Mouse (Mus musculus): ENCODE measurements at regions not wholly inside any gene's neighbourhood (a gene's known extent, or its start where the extent isn't known, plus 50 kb on each side); places are given as distances from the start of the nearest gene placed in this dataset.

- Histone ChIP-seq H3K4me2 (replicated peaks) (no peak overlapping the region), H3K4me1 (no peaks in the 10 kb centered on the region), H3K9ac (replicated peaks) (no peak overlapping the region), H3K9me3 (no peaks in the 10 kb centered on the region), H3K27me3 (no peaks in the 10 kb centered on the region), H3K27ac (replicated peaks) (no peak overlapping the region), H3K4me3 (no peak overlapping the region), H3K36me3 (no peaks in the 10 kb centered on the region)
- WGBS = 69% methylated on average over 3 of the region's 3 CpGs
- ATAC-seq (replicated peaks) = no peak
Observed at GRCm38 (mm10) chr5:50733711-50734110, 674.9 kb upstream of the Adgra3 start.

- ATAC-seq (replicated peaks) = no peak
- H3K36me3 ChIP-seq = no peaks in the 10 kb centered on the region
- H3K27ac ChIP-seq (replicated peaks) = no peak overlapping the region
- H3K4me1 ChIP-seq = no peaks in the 10 kb centered on the region
- no peak overlapping the region for H3K9ac ChIP-seq (replicated peaks)
- no peaks in the 10 kb centered on the region for H3K27me3 ChIP-seq
- 68% methylated on average over 1 of the region's 1 CpGs for WGBS
- no peak overlapping the region for H3K4me2 ChIP-seq (replicated peaks)
- no peak overlapping the region for H3K4me3 ChIP-seq
- no peaks in the 10 kb centered on the region for H3K9me3 ChIP-seq
Observed at GRCm38 (mm10) chr5:50728337-50729003, 669.7 kb upstream of the Adgra3 start.

GRCm38 (mm10) chr5:50706945-50707663 is 648.3 kb upstream of the Adgra3 start:
- ATAC-seq (replicated peaks) = no peak

GRCm38 (mm10) chr5:50698084-50698483 is 639.3 kb upstream of the Adgra3 start:
- Histone ChIP-seq H3K27me3 (no peaks in the 10 kb centered on the region), H3K4me3 (no peak overlapping the region), H3K9me3 (no peaks in the 10 kb centered on the region), H3K36me3 (no peaks in the 10 kb centered on the region), H3K9ac (replicated peaks) (no peak overlapping the region), H3K4me2 (replicated peaks) (no peak overlapping the region), H3K4me1 (peaks cover 7% of the 10 kb centered on the region), H3K27ac (replicated peaks) (no peak overlapping the region)
- 24% methylated on average over 2 of the region's 2 CpGs for WGBS
- ATAC-seq (replicated peaks) = peak; percentile 66; the same call in 1 of the 2 replicates

More at GRCm38 (mm10) chr5:50706945-50707663, 648.3 kb upstream of the Adgra3 start:
- Histone ChIP-seq H3K9me3 (no peaks in the 10 kb centered on the region), H3K36me3 (no peaks in the 10 kb centered on the region), H3K9ac (replicated peaks) (no peak overlapping the region), H3K4me2 (replicated peaks) (no peak overlapping the region), H3K4me1 (no peaks in the 10 kb centered on the region), H3K27me3 (no peaks in the 10 kb centered on the region), H3K4me3 (no peak overlapping the region), H3K27ac (replicated peaks) (no peak overlapping the region)
- 78% methylated on average over 2 of the region's 2 CpGs for WGBS

- Histone ChIP-seq H3K27me3 (no peaks in the 10 kb centered on the region), H3K4me2 (replicated peaks) (no peak overlapping the region), H3K9me3 (no peaks in the 10 kb centered on the region), H3K9ac (replicated peaks) (no peak overlapping the region), H3K27ac (replicated peaks) (no peak overlapping the region), H3K4me1 (peaks cover 7% of the 10 kb centered on the region), H3K36me3 (no peaks in the 10 kb centered on the region), H3K4me3 (no peak overlapping the region)
- ATAC-seq (replicated peaks) = 0 out of 2 replicates have a peak, but pooled peaks have one; percentile 43
- WGBS = 24% methylated on average over 8 of the region's 8 CpGs
Observed at GRCm38 (mm10) chr5:50697588-50697987, 638.8 kb upstream of the Adgra3 start.

- H3K36me3 ChIP-seq = no peaks in the 10 kb centered on the region
- H3K9me3 ChIP-seq = no peaks in the 10 kb centered on the region
- H3K27me3 ChIP-seq = no peaks in the 10 kb centered on the region
- no peak overlapping the region for H3K9ac ChIP-seq (replicated peaks)
- H3K4me1 ChIP-seq = no peaks in the 10 kb centered on the region
- H3K27ac ChIP-seq (replicated peaks) = no peak overlapping the region
- H3K4me3 ChIP-seq = no peak overlapping the region
- H3K4me2 ChIP-seq (replicated peaks) = no peak overlapping the region
- ATAC-seq (replicated peaks) = no peak
- WGBS = 76% methylated on average over 2 of the region's 2 CpGs
Observed at GRCm38 (mm10) chr5:50688362-50688761, 629.6 kb upstream of the Adgra3 start.

- WGBS = 86% methylated on average over 5 of the region's 5 CpGs
- no peak overlapping the region for H3K27ac ChIP-seq (replicated peaks)
- no peaks in the 10 kb centered on the region for H3K4me1 ChIP-seq
Observed at GRCm38 (mm10) chr5:50683966-50684365, 625.2 kb upstream of the Adgra3 start.

GRCm38 (mm10) chr5:50636539-50636938 is 577.7 kb upstream of the Adgra3 start:
- Histone ChIP-seq H3K27me3 (no peaks in the 10 kb centered on the region), H3K4me2 (replicated peaks) (no peak overlapping the region), H3K9ac (replicated peaks) (no peak overlapping the region), H3K4me3 (no peak overlapping the region), H3K27ac (replicated peaks) (no peak overlapping the region), H3K36me3 (no peaks in the 10 kb centered on the region), H3K9me3 (no peaks in the 10 kb centered on the region), H3K4me1 (no peaks in the 10 kb centered on the region)
- no peak for ATAC-seq (replicated peaks)

More at GRCm38 (mm10) chr5:50683966-50684365, 625.2 kb upstream of the Adgra3 start:
- Histone ChIP-seq H3K27me3 (no peaks in the 10 kb centered on the region), H3K36me3 (no peaks in the 10 kb centered on the region), H3K9me3 (no peaks in the 10 kb centered on the region), H3K4me2 (replicated peaks) (no peak overlapping the region), H3K9ac (replicated peaks) (no peak overlapping the region), H3K4me3 (no peak overlapping the region)
- no peak for ATAC-seq (replicated peaks)

GRCm38 (mm10) chr5:50626648-50627047 is 567.8 kb upstream of the Adgra3 start:
- Histone ChIP-seq H3K9me3 (no peaks in the 10 kb centered on the region), H3K4me2 (replicated peaks) (no peak overlapping the region), H3K27me3 (no peaks in the 10 kb centered on the region), H3K4me3 (no peak overlapping the region), H3K27ac (replicated peaks) (no peak overlapping the region), H3K4me1 (no peaks in the 10 kb centered on the region), H3K36me3 (no peaks in the 10 kb centered on the region), H3K9ac (replicated peaks) (no peak overlapping the region)
- peak; percentile 92 for ATAC-seq (replicated peaks)
- 41% methylated on average over 6 of the region's 6 CpGs for WGBS

GRCm38 (mm10) chr5:50624206-50624605 is 565.4 kb upstream of the Adgra3 start:
- no peak overlapping the region for H3K27ac ChIP-seq (replicated peaks)
- no peaks in the 10 kb centered on the region for H3K4me1 ChIP-seq
- no peak overlapping the region for H3K4me3 ChIP-seq
- H3K9ac ChIP-seq (replicated peaks) = no peak overlapping the region
- no peak overlapping the region for H3K4me2 ChIP-seq (replicated peaks)
- ATAC-seq (replicated peaks) = no peak
- H3K36me3 ChIP-seq = no peaks in the 10 kb centered on the region
- no peaks in the 10 kb centered on the region for H3K9me3 ChIP-seq
- H3K27me3 ChIP-seq = no peaks in the 10 kb centered on the region

All from forebrain, embryonic 15.5 days (tissue).